Mouse (Mus musculus): Measurements from ENCODE around the gene Dpm2. TPM values are rescaled to one million over a fixed set of nuclear protein-coding genes. Genes with fewer than 3 reads are reported as not detected.

Gene Dpm2
- polyA plus RNA-seq (2017; shearing (Covaris generic)), result 68.5 TPM

DNA sequence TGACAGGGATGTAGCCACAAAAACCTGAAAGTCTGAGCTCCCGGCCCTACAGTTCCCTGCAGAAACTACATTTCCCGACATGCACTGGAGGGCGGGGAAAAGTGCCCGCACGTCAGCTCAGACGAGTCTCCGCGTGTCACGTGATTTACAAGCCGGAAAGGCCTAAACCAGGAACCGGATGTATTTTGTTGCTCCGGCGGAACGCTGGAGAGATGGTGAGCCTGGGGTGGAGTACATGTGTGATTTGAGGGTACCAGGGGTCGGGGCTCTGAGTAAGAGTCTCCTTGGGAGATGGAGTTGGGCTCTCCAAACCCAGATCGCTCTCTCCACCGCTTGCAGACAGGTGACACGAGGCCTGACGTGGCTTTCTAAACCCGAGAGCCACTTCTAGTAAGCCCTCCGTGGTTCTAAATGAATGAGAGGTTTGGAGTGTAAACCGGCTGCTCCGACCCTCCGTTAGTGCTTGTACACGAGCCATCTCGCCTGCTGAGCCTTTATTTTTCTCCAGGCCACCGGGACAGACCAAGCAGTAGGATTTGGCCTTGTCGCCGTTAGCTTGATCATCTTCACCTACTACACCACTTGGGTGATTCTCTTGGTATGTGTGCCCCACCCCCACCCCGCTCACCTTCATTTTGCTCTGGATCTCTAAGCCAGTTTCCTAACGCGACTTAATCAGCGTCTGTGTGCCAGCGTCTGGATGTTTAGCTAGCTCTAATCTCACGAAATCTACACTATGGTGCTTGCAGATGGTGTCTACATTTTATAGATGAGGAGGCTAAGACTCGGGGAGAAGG, at the start of gene Dpm2:
Dpm2 (plus strand) TSS at position 161 of the 797 bp plus-strand sequence.

DNA sequence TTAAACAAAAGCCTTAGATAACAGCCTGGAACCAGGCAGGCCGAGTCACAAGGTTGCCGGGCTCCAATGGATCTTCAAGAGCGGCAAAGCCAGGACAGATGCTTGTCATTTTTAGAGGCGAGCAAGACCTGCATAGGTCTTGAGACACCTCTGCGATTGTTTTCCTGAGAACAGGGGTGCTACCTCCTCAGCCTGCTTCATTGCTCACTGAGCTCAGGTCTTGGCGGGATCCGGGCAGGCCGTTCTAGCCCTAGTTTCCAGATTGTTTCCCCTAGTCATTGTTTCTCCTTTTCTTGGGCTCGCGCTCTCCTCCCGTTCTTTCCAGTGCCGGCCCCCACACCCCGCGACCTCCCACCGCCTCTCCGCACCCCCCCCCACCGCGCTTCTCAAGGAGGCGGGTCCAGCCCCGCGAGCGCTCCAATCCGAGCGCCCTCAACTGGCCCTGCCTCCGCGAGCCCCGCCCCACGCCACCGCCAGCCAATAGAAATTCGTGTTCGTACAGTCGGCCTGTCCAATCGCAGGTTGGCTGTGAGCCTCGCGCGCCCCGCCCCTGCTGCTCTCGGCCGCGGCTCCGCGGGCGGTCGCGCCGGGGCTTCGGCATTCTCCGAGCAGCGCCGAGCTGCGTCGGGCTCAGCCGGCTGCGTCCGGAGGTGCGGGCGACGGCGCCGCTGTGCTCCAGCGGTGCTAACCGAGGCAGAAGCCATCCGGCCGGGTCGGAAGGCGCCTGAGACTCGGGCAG, 35.8 kb upstream of the Dpm2 start, which contains the start of gene Fam102a:
Fam102a (plus strand) TSS at position 600 of the 739 bp plus-strand sequence.

GRCm38 (mm10) chr2:32574497-32574896, 3.8 kb downstream of the Dpm2 start, which contains the start of gene Pip5kl1:
Gene Pip5kl1 (plus strand): TSS chr2:32574797.

GRCm38 (mm10) chr2:32575586-32576160, 5.0 kb downstream of the Dpm2 start, which contains the start of gene 9430097D07Rik:
Gene 9430097D07Rik (minus strand): TSS chr2:32575684.

GRCm38 (mm10) chr2:32586871-32587351, 16.3 kb downstream of the Dpm2 start, which contains the start of gene St6galnac4:
Gene St6galnac4 (plus strand): TSS chr2:32587095.

DNA sequence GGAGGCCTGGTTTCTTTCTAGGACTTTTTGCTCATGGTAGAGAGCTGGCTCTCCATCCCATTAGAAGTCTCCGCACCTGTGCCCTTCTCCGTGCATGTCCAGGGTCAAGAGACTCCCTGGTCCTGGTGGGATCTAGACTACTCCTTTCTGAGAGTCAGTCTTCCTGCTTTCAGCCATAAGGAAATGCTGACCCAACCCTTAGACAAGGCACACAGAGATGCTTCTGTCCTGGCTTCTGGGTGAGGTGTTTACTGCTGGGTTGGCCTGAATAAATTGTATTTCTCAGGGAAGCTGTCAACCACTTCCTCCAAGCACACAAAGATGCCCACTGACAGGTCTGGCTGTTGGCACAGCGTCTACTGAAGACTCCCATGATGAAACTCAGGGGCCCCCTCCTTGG, 28.8 kb downstream of the Dpm2 start, which contains the start of gene St6galnac6:
St6galnac6 (plus strand) TSS at position 301 of the 400 bp plus-strand sequence.

GRCm38 (mm10) chr2:32621517-32621859, 50.8 kb downstream of the Dpm2 start, which contains the start of gene Ak1:
Gene Ak1 (plus strand): TSS chr2:32621758.

Other genes starting within 250 kb of the Dpm2 start
- gene Ciz1, start 218.5 kb upstream of the Dpm2 start, polyA plus RNA-seq (2017; shearing (Covaris generic)), result 118 TPM
- not detected for gene Dnm1, start 217.5 kb upstream of the Dpm2 start, polyA plus RNA-seq (2017; shearing (Covaris generic))
- gene 1110008P14Rik, start 188.9 kb upstream of the Dpm2 start, polyA plus RNA-seq (2017; shearing (Covaris generic)), result 43.5 TPM
- gene Lcn2, start 182.6 kb upstream of the Dpm2 start, polyA plus RNA-seq (2017; shearing (Covaris generic)), result not detected
- gene Ptges2, start 175.0 kb upstream of the Dpm2 start, polyA plus RNA-seq (2017; shearing (Covaris generic)), result 11.4 TPM
- 6.4 TPM for gene Naif1, start 120.4 kb upstream of the Dpm2 start, polyA plus RNA-seq (2017; shearing (Covaris generic))
- gene Slc25a25, start 119.4 kb upstream of the Dpm2 start, polyA plus RNA-seq (2017; shearing (Covaris generic)), result 41.6 TPM
- gene Fam102a, start 35.5 kb upstream of the Dpm2 start, polyA plus RNA-seq (2017; shearing (Covaris generic)), result 148 TPM
- gene Pip5kl1, start 3.9 kb downstream of the Dpm2 start, polyA plus RNA-seq (2017; shearing (Covaris generic)), result not detected
- not detected for gene 9430097D07Rik, start 4.8 kb downstream of the Dpm2 start, polyA plus RNA-seq (2017; shearing (Covaris generic))
- gene St6galnac4, start 16.2 kb downstream of the Dpm2 start, polyA plus RNA-seq (2017; shearing (Covaris generic)), result 25.4 TPM
- 2.7 TPM for gene St6galnac6, start 28.9 kb downstream of the Dpm2 start, polyA plus RNA-seq (2017; shearing (Covaris generic))
- not detected for gene Ak1, start 50.9 kb downstream of the Dpm2 start, polyA plus RNA-seq (2017; shearing (Covaris generic))
- not detected for gene Eng, start 75.7 kb downstream of the Dpm2 start, polyA plus RNA-seq (2017; shearing (Covaris generic))
- gene Fpgs, start 133.3 kb downstream of the Dpm2 start, polyA plus RNA-seq (2017; shearing (Covaris generic)), result 14.1 TPM
- 126 TPM for gene Cdk9, start 142.2 kb downstream of the Dpm2 start, polyA plus RNA-seq (2017; shearing (Covaris generic))
- gene Sh2d3c, start 150.2 kb downstream of the Dpm2 start, polyA plus RNA-seq (2017; shearing (Covaris generic)), result 62.7 TPM
- not detected for gene 6330409D20Rik, start 170.2 kb downstream of the Dpm2 start, polyA plus RNA-seq (2017; shearing (Covaris generic))
- 39.1 TPM for gene Tor2a, start 186.4 kb downstream of the Dpm2 start, polyA plus RNA-seq (2017; shearing (Covaris generic))
- gene Ttc16, start 204.8 kb downstream of the Dpm2 start, polyA plus RNA-seq (2017; shearing (Covaris generic)), result 2.0 TPM
- 12.3 TPM for gene Ptrh1, start 204.9 kb downstream of the Dpm2 start, polyA plus RNA-seq (2017; shearing (Covaris generic))
- 2.5 TPM for gene Cfap157, start 213.6 kb downstream of the Dpm2 start, polyA plus RNA-seq (2017; shearing (Covaris generic))

Data from effector memory CD4-positive, alpha-beta T cell, adult 5 months (primary cell).